Mouse (Mus musculus): ENCODE measurements at regions not wholly inside any gene's neighbourhood (a gene's known extent, or its start where the extent isn't known, plus 50 kb on each side); places are given as distances from the start of the nearest gene placed in this dataset.

DNA sequence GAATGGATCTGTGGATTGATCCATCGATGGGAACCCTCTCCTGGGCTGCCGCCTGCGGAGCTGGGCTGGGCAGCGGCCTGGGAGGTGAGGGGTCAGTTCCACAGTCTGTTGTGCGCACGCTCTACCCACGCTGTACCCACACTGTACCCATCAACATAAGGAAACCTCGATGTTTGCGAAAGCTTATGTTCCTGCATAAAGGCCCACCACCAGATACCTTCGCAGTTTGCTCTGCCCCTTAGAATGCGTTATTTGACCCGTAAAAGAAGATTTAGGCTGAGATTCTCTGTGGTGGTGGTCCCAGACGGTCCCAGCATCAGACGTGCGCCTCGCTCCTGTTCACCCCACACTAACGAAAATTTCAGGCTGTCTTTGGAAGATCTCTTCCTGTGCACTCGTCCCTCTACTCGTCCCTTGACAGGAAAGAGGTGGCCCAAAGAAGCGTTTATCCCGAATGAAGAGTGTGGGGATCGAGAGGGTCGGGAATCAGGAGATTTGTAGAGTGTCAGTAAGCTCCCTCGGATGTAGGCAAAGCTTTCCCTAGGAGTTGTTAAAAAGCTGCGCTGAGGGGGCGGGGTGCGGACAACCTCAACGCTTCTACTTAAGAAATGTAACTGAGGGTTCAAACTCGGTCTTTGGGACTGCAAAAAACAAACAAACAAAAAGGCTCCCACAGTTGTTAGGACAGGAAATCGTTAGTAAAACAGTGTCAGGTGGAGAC lies 123.9 kb downstream of the Tmem161b start:
- Histone ChIP-seq H3K4me2 (replicated peaks) (peak overlapping the region; percentile 60), H3K4me1 (peaks cover 25% of the 10 kb centered on the region), H3K9ac (peak overlapping the region; percentile 76), H3K9me3 (no peaks in the 10 kb centered on the region), H3K4me3 (peak overlapping the region; percentile 27), H3K27ac (peak overlapping the region; percentile 97), H3K36me3 (no peaks in the 10 kb centered on the region), H3K27me3 (replicated peaks) (no peaks in the 10 kb centered on the region)
- under 1% methylated on average over 30 of the region's 30 CpGs for WGBS
- no peak for ATAC-seq (ENCODE audit: low FRiP score, low read depth)

DNA sequence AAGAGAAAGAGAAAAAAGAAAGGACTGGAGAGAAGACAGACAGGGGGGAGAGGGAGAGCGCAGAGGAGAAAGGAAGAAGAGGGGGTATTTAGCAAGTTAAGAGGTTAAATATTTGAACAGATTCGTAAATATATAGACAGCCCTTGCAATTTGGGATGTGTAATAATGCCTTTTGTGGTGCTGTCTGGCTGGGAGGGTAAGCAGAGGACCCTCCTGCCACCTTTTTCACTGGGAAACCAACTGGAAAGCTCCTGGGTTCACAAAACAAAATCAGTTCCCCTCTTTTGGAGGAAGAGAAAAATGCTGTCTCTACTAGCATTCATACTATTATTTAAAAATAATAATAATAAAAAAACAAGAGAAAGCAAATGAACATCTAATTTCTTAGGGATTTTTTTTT lies 124.5 kb downstream of the Tmem161b start:
- Histone ChIP-seq H3K9ac (peak overlapping the region; percentile 76), H3K4me2 (replicated peaks) (peak overlapping the region; percentile 60), H3K4me1 (peaks cover 27% of the 10 kb centered on the region), H3K36me3 (no peaks in the 10 kb centered on the region), H3K27ac (peak overlapping the region; percentile 97), H3K4me3 (peak overlapping the region; percentile 27; the same call in 1 of the 2 replicates), H3K9me3 (no peaks in the 10 kb centered on the region), H3K27me3 (replicated peaks) (no peaks in the 10 kb centered on the region)
- ATAC-seq (ENCODE audit: low FRiP score, low read depth), result no peak
- 3% methylated on average over 2 of the region's 2 CpGs for WGBS

DNA sequence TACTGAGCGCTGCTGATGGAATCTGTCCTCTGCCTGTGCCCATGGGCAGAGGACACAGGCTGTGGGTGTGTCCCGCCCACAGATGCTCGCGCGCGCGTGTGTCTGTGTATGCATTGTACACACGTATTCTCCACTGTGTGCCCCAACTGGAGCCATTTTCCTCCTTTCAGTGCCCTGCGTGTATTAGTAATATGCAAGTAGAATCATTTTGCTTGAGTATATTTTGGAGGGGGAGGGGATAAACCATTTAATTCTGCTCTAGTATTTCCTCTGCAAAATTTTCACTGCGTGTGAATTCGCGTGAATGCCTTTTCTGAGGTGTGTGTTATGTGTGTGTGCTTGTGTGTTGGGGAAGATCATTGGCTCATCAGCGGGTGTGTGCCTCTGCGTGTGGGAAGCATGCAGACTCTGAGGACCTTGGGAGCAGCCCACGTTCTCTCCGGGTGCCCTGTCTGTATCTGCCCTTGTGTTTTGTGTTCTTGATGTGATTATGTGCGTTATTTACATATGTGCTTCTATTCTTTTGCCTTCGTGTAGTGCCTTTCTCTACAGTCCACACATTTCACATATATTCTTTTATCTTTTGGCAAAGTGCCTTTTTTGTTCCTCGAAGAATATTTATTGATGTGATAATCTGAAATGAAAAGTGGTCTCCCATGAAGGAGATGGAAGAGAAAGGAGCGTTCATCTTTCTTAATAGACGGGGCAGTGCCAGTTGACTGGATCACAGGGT lies 125.3 kb downstream of the Tmem161b start:
- peak overlapping the region; percentile 95 for H3K27ac ChIP-seq
- under 1% methylated on average over 21 of the region's 21 CpGs for WGBS
- H3K36me3 ChIP-seq, result no peaks in the 10 kb centered on the region
- no peaks in the 10 kb centered on the region for H3K27me3 ChIP-seq (replicated peaks)
- peak overlapping the region; percentile 60 for H3K4me2 ChIP-seq (replicated peaks)
- peak overlapping the region; percentile 27 for H3K4me3 ChIP-seq
- H3K9ac ChIP-seq, result peak overlapping the region; percentile 76
- no peaks in the 10 kb centered on the region for H3K9me3 ChIP-seq
- ATAC-seq (ENCODE audit: low FRiP score, low read depth), result peak; percentile 57
- H3K4me1 ChIP-seq, result peaks cover 27% of the 10 kb centered on the region

DNA sequence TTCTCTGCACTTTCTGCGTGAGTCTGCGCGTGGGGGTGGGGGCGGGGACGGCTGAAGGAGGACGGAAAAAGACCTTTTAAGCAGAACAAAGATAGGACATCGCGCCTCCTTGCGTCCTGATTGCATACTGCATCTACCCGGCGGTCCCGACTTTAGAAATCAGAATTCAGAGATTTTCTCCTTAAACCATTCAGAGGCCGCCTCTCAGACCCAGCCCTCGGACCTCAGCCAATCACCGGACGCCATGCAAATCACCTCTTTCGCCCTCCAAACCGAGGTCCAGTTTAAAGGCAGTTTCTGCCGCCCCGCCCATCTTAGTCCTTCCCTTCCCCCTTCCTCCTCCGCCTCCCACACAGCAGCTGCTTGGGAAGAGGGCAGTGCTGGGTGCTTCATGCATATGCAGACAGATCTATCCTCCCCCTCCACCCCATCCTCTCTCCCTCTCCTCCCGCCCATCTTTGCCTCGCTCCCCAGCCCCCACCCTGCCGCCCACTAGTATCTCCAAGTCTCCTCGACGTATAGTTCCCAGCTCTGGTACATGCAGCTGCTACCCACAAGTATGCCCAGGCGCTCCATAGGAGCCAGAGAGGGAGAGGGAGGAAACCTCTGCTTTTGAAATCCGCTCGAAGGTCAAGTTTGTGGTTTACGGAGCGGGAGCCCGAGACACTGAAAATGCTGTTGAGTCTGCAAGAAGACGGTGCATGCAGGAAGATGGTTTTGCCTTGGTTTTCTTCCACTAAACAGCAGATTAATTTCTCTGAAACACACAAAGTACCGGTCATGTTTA lies 126.0 kb downstream of the Tmem161b start:
- peak overlapping the region; percentile 68 for H3K9ac ChIP-seq
- H3K27ac ChIP-seq, result peak overlapping the region; percentile 92
- peaks cover 26% of the 10 kb centered on the region for H3K4me1 ChIP-seq
- H3K4me2 ChIP-seq (replicated peaks), result peak overlapping the region; percentile 60
- under 1% methylated on average over 34 of the region's 34 CpGs for WGBS
- H3K27me3 ChIP-seq (replicated peaks), result no peaks in the 10 kb centered on the region
- no peaks in the 10 kb centered on the region for H3K36me3 ChIP-seq
- no peaks in the 10 kb centered on the region for H3K9me3 ChIP-seq
- peak overlapping the region; percentile 38 for H3K4me3 ChIP-seq
- peak; percentile 96 for ATAC-seq (ENCODE audit: low FRiP score, low read depth)

DNA sequence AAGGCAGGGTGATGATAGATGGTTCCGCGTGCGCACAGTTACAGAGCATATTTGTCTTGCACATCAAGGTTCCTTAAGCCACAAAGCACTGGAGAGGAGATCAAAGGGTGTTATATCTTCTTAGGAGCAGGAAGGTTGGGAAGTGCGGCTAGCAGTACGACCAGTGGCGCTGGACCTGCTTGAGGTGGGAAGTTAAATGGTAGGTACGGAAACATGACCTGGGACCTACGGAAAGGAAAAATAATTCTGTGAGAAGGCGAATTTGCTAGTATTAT lies 126.5 kb downstream of the Tmem161b start:
- WGBS, result under 1% methylated on average over 9 of the region's 9 CpGs
- H3K27ac ChIP-seq, result peak overlapping the region; percentile 92
- peak overlapping the region; percentile 68 for H3K9ac ChIP-seq
- peaks cover 21% of the 10 kb centered on the region for H3K4me1 ChIP-seq
- peak overlapping the region; percentile 38 for H3K4me3 ChIP-seq
- no peaks in the 10 kb centered on the region for H3K9me3 ChIP-seq
- no peaks in the 10 kb centered on the region for H3K36me3 ChIP-seq
- peak overlapping the region; percentile 60 for H3K4me2 ChIP-seq (replicated peaks)
- H3K27me3 ChIP-seq (replicated peaks), result no peaks in the 10 kb centered on the region
- ATAC-seq (ENCODE audit: low FRiP score, low read depth), result peak; percentile 7

DNA sequence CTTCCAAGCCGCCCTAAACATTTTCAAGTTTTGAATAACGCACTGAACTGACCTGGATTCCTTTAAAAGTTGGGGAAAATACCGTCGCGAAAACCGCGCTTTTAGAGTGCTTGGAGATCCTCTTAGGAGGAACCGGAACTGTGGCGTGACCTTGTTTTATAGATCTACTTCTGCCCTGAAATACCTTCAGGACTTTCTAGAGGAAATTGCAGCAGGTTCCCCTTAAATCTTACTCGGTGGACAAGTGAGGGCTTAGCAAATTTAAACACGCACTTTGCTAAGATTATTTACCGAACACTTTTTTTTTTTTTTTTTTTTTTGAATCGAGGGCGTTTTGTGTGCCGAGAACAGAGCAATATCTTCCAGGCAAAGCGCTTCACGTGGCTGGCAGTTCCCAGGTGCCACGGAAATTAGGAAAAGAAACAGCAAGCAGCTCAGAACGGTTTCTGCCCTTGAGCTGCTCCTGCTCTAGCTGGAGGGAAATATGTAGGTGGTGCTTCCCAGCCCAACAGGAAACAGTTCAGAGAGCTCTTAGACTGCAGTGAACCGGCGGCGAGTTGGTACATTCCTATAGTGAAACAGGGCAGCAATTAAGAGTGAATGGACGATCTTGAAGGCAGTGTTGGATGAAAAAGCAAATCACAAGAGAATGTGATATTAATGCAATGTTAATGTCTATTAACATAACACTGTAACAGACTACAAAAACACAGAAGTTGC lies 127.1 kb downstream of the Tmem161b start:
- no peaks in the 10 kb centered on the region for H3K9me3 ChIP-seq
- H3K27ac ChIP-seq, result peak overlapping the region; percentile 92
- H3K9ac ChIP-seq, result peak overlapping the region; percentile 68
- H3K4me3 ChIP-seq, result peak overlapping the region; percentile 38
- H3K4me1 ChIP-seq, result peaks cover 16% of the 10 kb centered on the region
- ATAC-seq (ENCODE audit: low FRiP score, low read depth), result no peak
- H3K4me2 ChIP-seq (replicated peaks), result peak overlapping the region; percentile 60
- under 1% methylated on average over 23 of the region's 23 CpGs for WGBS
- no peaks in the 10 kb centered on the region for H3K27me3 ChIP-seq (replicated peaks)
- H3K36me3 ChIP-seq, result no peaks in the 10 kb centered on the region

DNA sequence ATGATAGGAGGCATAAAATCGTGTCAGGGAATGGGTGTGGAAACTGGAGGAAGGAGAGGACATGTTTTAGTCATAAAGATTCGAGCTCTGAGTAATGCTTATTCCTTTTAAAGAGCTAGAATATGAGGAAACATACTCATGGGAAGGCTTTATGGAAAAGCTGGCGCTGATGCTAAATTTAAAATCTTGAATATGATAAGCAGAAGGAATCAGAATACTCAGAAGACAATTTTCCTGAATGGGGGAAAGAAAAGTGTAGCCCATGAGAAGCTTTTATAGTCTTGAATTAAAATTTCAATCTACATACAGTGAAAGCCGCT lies 127.6 kb downstream of the Tmem161b start:
- ATAC-seq (ENCODE audit: low FRiP score, low read depth), result no peak
- peak overlapping the region; percentile 92 for H3K27ac ChIP-seq
- H3K4me2 ChIP-seq (replicated peaks), result peak overlapping the region; percentile 60
- no peaks in the 10 kb centered on the region for H3K9me3 ChIP-seq
- WGBS, result 25% methylated on average over 4 of the region's 4 CpGs
- peak overlapping the region; percentile 68; the same call in 1 of the 2 replicates for H3K9ac ChIP-seq
- no peaks in the 10 kb centered on the region for H3K36me3 ChIP-seq
- H3K4me3 ChIP-seq, result 0 out of 2 replicates have a peak overlapping the region, but pooled peaks have one; percentile 38
- no peaks in the 10 kb centered on the region for H3K27me3 ChIP-seq (replicated peaks)
- H3K4me1 ChIP-seq, result peaks cover 12% of the 10 kb centered on the region; the same call in 1 of the 2 replicates

DNA sequence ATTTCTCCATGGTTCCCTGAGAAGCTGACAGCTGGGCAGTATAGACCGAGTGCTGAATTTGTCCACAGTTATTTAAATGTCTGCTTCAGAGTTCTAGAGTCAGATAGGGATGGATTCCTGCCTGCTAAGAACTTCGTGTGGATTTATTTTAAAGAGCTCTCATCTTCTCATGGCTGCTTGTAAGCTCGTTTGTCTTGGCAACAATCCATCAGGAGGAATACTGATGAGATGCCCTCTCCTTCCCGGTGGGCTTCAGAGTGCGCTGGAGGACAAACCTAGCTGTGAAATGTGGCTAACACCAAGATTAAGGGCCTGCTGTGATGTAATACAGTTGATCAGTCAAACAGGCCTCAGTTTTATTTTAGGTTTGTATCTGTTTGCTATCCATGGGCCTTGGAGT lies 128.7 kb downstream of the Tmem161b start:
- 29% methylated on average over 5 of the region's 5 CpGs for WGBS
- no peak overlapping the region for H3K27ac ChIP-seq
- H3K9ac ChIP-seq, result no peak overlapping the region
- H3K4me1 ChIP-seq, result peaks cover 11% of the 10 kb centered on the region; the same call in 1 of the 2 replicates
- H3K27me3 ChIP-seq (replicated peaks), result no peaks in the 10 kb centered on the region
- no peaks in the 10 kb centered on the region for H3K36me3 ChIP-seq
- peak overlapping the region; percentile 60 for H3K4me2 ChIP-seq (replicated peaks)
- no peak overlapping the region for H3K4me3 ChIP-seq
- ATAC-seq (ENCODE audit: low FRiP score, low read depth), result no peak
- H3K9me3 ChIP-seq, result no peaks in the 10 kb centered on the region

DNA sequence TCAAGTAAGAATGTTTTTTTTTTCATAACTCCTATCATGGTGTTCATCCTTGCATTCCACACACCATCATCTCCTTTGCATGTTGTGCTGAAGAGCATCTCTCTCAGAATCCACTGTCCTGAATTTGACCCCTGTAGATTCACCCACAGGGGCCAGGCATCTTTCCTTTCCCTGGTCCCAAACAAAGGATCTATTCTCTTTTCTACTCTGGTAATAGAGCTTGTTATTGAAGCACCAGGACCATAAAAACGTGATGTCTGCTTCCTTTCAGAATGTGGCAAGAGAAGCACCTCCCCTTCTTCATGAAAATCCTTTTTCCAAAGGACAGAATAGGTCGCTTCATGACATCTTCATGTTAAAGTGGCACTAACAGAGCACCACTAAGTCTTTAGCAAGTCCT lies 134.4 kb downstream of the Tmem161b start:
- H3K9me3 ChIP-seq, result no peaks in the 10 kb centered on the region
- ATAC-seq (ENCODE audit: low FRiP score, low read depth), result peak; percentile 80
- no peak overlapping the region for H3K9ac ChIP-seq
- H3K27ac ChIP-seq, result peak overlapping the region; percentile 33; the same call in 1 of the 2 replicates
- H3K4me3 ChIP-seq, result no peak overlapping the region
- no peaks in the 10 kb centered on the region for H3K36me3 ChIP-seq
- WGBS, result 15% methylated on average over 2 of the region's 2 CpGs
- H3K4me1 ChIP-seq, result peaks cover 3% of the 10 kb centered on the region; the same call in 1 of the 2 replicates
- no peaks in the 10 kb centered on the region for H3K27me3 ChIP-seq (replicated peaks)
- H3K4me2 ChIP-seq (replicated peaks), result no peak overlapping the region

DNA sequence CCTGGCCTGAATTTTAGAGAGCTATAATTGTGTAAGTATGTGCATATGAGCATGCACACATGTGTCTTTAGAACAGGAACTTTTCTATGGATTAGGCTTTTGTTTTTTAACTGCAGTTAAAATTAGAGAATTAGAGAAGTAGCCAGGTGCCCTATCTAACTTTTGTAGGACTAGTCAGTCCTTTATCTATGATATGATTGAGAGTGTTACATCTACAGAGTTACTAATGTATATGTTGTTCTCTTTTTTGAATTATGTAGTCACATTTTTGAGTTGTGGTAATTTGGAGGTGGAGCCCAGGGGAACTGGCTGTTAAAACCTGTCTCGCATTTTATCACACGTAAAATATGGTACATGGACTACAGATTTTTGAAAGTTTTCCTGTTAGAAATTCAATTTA lies 138.4 kb downstream of the Tmem161b start:
- ATAC-seq (ENCODE audit: low FRiP score, low read depth), result no peak
- Histone ChIP-seq H3K4me3 (no peak overlapping the region), H3K9me3 (no peaks in the 10 kb centered on the region), H3K4me2 (replicated peaks) (no peak overlapping the region), H3K4me1 (peaks cover 3% of the 10 kb centered on the region; the same call in 1 of the 2 replicates), H3K36me3 (no peaks in the 10 kb centered on the region), H3K27me3 (replicated peaks) (no peaks in the 10 kb centered on the region), H3K9ac (no peak overlapping the region), H3K27ac (no peak overlapping the region)
- 97% methylated on average over 2 of the region's 2 CpGs for WGBS

DNA sequence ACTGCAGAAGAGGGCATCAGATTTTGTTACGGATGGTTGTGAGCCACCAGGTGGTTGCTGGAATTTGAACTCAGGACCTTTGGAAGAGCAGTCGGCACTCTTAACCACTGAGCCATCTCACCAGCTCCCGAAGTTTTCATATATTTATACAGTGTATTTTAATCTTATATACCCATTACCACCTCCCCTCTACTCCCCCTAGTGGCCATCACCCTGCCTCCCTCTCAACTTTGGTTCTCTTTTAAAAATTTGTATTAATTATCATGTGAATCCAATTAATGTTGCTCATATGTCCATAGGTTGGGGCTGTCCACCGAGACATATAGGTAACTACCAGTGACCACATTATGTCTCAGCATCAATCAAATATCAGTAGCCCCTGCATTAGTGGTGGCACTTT lies 142.0 kb downstream of the Tmem161b start:
- H3K4me3 ChIP-seq, result no peak overlapping the region
- H3K9me3 ChIP-seq, result no peaks in the 10 kb centered on the region
- no peak overlapping the region for H3K4me2 ChIP-seq (replicated peaks)
- ATAC-seq (ENCODE audit: low FRiP score, low read depth), result no peak
- no peak overlapping the region for H3K9ac ChIP-seq
- 91% methylated on average over 4 of the region's 4 CpGs for WGBS
- no peak overlapping the region for H3K27ac ChIP-seq
- H3K27me3 ChIP-seq (replicated peaks), result no peaks in the 10 kb centered on the region
- H3K36me3 ChIP-seq, result no peaks in the 10 kb centered on the region
- no peaks in the 10 kb centered on the region for H3K4me1 ChIP-seq

DNA sequence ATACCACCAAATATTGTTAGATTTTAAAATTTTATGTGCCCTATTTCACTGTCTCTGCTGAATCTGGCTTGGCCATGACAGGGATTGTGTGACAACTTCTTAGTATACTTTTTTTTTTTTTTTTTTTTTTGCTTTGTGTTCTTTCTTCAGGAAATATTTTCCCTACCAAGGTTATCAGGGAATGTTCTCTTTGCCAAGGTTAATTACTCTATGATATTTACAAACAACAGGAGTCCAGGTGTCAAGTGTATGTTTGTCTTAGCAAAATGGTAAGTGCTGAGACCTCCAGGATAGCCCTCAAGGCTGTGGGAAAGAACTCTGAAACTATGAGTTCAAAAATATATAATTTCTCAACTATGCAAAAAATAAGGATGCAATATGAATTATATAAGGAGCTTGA lies 143.4 kb downstream of the Tmem161b start:
- no peak overlapping the region for H3K27ac ChIP-seq
- no peaks in the 10 kb centered on the region for H3K9me3 ChIP-seq
- no peak overlapping the region for H3K4me2 ChIP-seq (replicated peaks)
- no peak overlapping the region for H3K4me3 ChIP-seq
- no peaks in the 10 kb centered on the region for H3K4me1 ChIP-seq
- H3K27me3 ChIP-seq (replicated peaks), result no peaks in the 10 kb centered on the region
- no peaks in the 10 kb centered on the region for H3K36me3 ChIP-seq
- no peak overlapping the region for H3K9ac ChIP-seq
- no peak for ATAC-seq (ENCODE audit: low FRiP score, low read depth)

Measured in neural tube, embryonic 12.5 days (tissue).